In genomic region chr19:61224678-61225525, GRCm38 (mm10) we compare ENCODE assay signal across 9 mouse cellular contexts. TPM values are rescaled to one million over a fixed set of nuclear protein-coding genes. Genes with fewer than 3 reads are reported as not detected.
DNase-seq lines count a peak whose midpoint lies in the region; ATAC-seq and TF ChIP-seq lines count a peak whose summit lies in the region.
"Had no signal": no experiment of that assay in that cellular context is flagged by ENCODE, and none has a peak within 500 bp of the region (broad histone marks: within the 10 kb centered on the region; RNA-seq: fewer than 3 reads in every experiment).

No protein-coding gene starts in this region.

- H3K4me3 ChIP-seq in megakaryocyte, embryonic 14.5 days (replicated peaks) = peak overlapping the region; percentile 97
- H3K4me3 ChIP-seq in forebrain, embryonic 10.5 days = peak overlapping the region; percentile 61
- peak overlapping the region; percentile 66 for H3K4me3 ChIP-seq in kidney, embryonic 15.5 days (replicated peaks)
- 0 out of 2 replicates have a peak overlapping the region, but pooled peaks have one; percentile 51 for H3K4me3 ChIP-seq in lung, postnatal 0 days (ENCODE audit: low read depth, low read length)

- ATAC-seq in megakaryocyte, adult 5-6 weeks (ENCODE audit: poor library complexity, severe bottlenecking) = no peak
- peak; percentile 28 for ATAC-seq in kidney, embryonic 15.5 days (replicated peaks; ENCODE audit: low FRiP score)
- ATAC-seq in lung, postnatal 0 days = peak; percentile 8

- peaks cover 5% of the 10 kb centered on the region for H3K36me3 ChIP-seq in megakaryocyte, embryonic 14.5 days (replicated peaks; ENCODE audit: low read length)
- no peaks in the 10 kb centered on the region for H3K36me3 ChIP-seq in forebrain, embryonic 10.5 days (replicated peaks)
- no peaks in the 10 kb centered on the region for H3K36me3 ChIP-seq in kidney, embryonic 15.5 days
- no peaks in the 10 kb centered on the region for H3K36me3 ChIP-seq in lung, postnatal 0 days (ENCODE audit: insufficient read depth, low read length)

- peak; percentile 44 to 47 for DNase-seq in adrenal gland, adult (ENCODE audit: inconsistent age in 2 of 2, low spot score in 1 of 2)
- DNase-seq in adrenal gland, adult 18-20 months (ENCODE audit: low spot score in 2 of 2) = no peak
- peak; percentile 19 for DNase-seq in forebrain, embryonic 10.5 days (ENCODE audit: extremely low spot score, low spot score)
- peak; percentile 24 for DNase-seq in lung, postnatal 0 days (ENCODE audit: low spot score)
- peak; percentile 77 for DNase-seq in testis, postnatal 10 days (ENCODE audit: low spot score)

- H3K9ac ChIP-seq in kidney, embryonic 15.5 days = no peak overlapping the region
- no peak overlapping the region for H3K9ac ChIP-seq in lung, postnatal 0 days (replicated peaks; ENCODE audit: low read depth)

- peak overlapping the region; percentile 85 for H3K27ac ChIP-seq in forebrain, embryonic 10.5 days
- peak overlapping the region; percentile 97 for H3K27ac ChIP-seq in kidney, embryonic 15.5 days
- no peak overlapping the region for H3K27ac ChIP-seq in lung, postnatal 0 days (ENCODE audit: low read length)

- peaks cover 2% of the 10 kb centered on the region for H3K27me3 ChIP-seq in megakaryocyte, embryonic 14.5 days (replicated peaks)
- H3K27me3 ChIP-seq in forebrain, embryonic 10.5 days (ENCODE audit: poor library complexity, severe bottlenecking) = no peaks in the 10 kb centered on the region
- H3K27me3 ChIP-seq in kidney, embryonic 15.5 days = no peaks in the 10 kb centered on the region
- no peaks in the 10 kb centered on the region for H3K27me3 ChIP-seq in lung, postnatal 0 days (replicated peaks; ENCODE audit: insufficient read depth, low read length)

- no peak for TF ChIP-seq EP300 in lung, postnatal 0 days (IDR thresholded peaks at IDR 0.05)

- peaks cover 26% of the 10 kb centered on the region for H3K4me1 ChIP-seq in megakaryocyte, embryonic 14.5 days
- H3K4me1 ChIP-seq in forebrain, embryonic 10.5 days = peaks cover 29% of the 10 kb centered on the region
- H3K4me1 ChIP-seq in kidney, embryonic 15.5 days = peaks cover 18% of the 10 kb centered on the region
- no peaks in the 10 kb centered on the region for H3K4me1 ChIP-seq in lung, postnatal 0 days (ENCODE audit: insufficient read depth, low read depth, low read length)

- peak overlapping the region; percentile 78 for H3K4me2 ChIP-seq in kidney, embryonic 15.5 days
- H3K4me2 ChIP-seq in lung, postnatal 0 days (replicated peaks; ENCODE audit: low read depth, low read length) = peak overlapping the region; percentile 52

- H3K9me3 ChIP-seq in megakaryocyte, embryonic 14.5 days = peaks cover 26% of the 10 kb centered on the region
- peaks cover 32% of the 10 kb centered on the region for H3K9me3 ChIP-seq in forebrain, embryonic 10.5 days
- H3K9me3 ChIP-seq in kidney, embryonic 15.5 days (replicated peaks) = peaks cover 6% of the 10 kb centered on the region; the same call in 1 of the 2 replicates
- peaks cover 6% of the 10 kb centered on the region; the same call in 1 of the 2 replicates for H3K9me3 ChIP-seq in lung, postnatal 0 days (ENCODE audit: low read length)

- WGBS in forebrain, embryonic 10.5 days = 33% methylated on average over 53 of the region's 53 CpGs
- WGBS in kidney, embryonic 15.5 days = 35% methylated on average over 53 of the region's 53 CpGs
- 39% methylated on average over 44 of the region's 53 CpGs for WGBS in lung, postnatal 0 days

- no peak for TF ChIP-seq CTCF in lung, postnatal 0 days (IDR thresholded peaks at IDR 0.05)

RNA-seq across cellular contexts. Expression of gene Csf2ra, which starts 3.3 kb away (rescaled TPM):
- total RNA-seq in adrenal gland, adult 18-20 months (2021) = 10 to 100 TPM; 27.5 to 38.2 TPM
- 50.3 and 57.5 TPM in 2 replicates for polyA plus RNA-seq in megakaryocyte, embryonic 14.5 days (2012; ENCODE audit: insufficient read depth, low replicate concordance)
- 415 and 460 TPM in 2 replicates for total RNA-seq in megakaryocyte, adult 5-6 weeks (2015)
- total RNA-seq in megakaryocyte, adult 5-6 weeks (2017) = 114 and 125 TPM in 2 replicates
- 13.0 and 15.5 TPM in 2 replicates for polyA plus RNA-seq in forebrain, embryonic 10.5 days (2016; fragmentation: Nextera tagmentation; extraction: Ambion mirVana)
- 35.0 and 46.5 TPM in 2 replicates for polyA plus RNA-seq in kidney, embryonic 15.5 days (2015; fragmentation: Nextera tagmentation; extraction: Ambion mirVana)
- 18.8 and 21.8 TPM in 2 replicates for polyA plus RNA-seq in lung, postnatal 0 days (2015; fragmentation: Nextera tagmentation; extraction: Ambion mirVana)

RNA-seq across cellular contexts. Expression of gene Gm6020, which starts 41.2 kb away (rescaled TPM):
- total RNA-seq in adrenal gland, adult 18-20 months (2021) = not detected
- not detected in 2 replicates for polyA plus RNA-seq in megakaryocyte, embryonic 14.5 days (2012; ENCODE audit: insufficient read depth, low replicate concordance)
- not detected in 2 replicates for total RNA-seq in megakaryocyte, adult 5-6 weeks (2015)
- total RNA-seq in megakaryocyte, adult 5-6 weeks (2017) = not detected in 2 replicates
- not detected in 2 replicates for polyA plus RNA-seq in forebrain, embryonic 10.5 days (2016; fragmentation: Nextera tagmentation; extraction: Ambion mirVana)
- not detected in 2 replicates for polyA plus RNA-seq in kidney, embryonic 15.5 days (2015; fragmentation: Nextera tagmentation; extraction: Ambion mirVana)
- polyA plus RNA-seq in lung, postnatal 0 days (2015; fragmentation: Nextera tagmentation; extraction: Ambion mirVana) = not detected in 2 replicates
- total RNA-seq: heart, postnatal 10 days had no signal

RNA-seq across cellular contexts. Expression of gene Gm7102, which starts 48.8 kb away (rescaled TPM):
- total RNA-seq in adrenal gland, adult 18-20 months (2021) = not detected
- polyA plus RNA-seq in megakaryocyte, embryonic 14.5 days (2012; ENCODE audit: insufficient read depth, low replicate concordance) = 0.16 TPM in 1 of 2 replicates, not detected in the other
- 0.18 TPM in 1 of 2 replicates, not detected in the other for total RNA-seq in megakaryocyte, adult 5-6 weeks (2015)
- not detected in 2 replicates for total RNA-seq in megakaryocyte, adult 5-6 weeks (2017)
- polyA plus RNA-seq in forebrain, embryonic 10.5 days (2016; fragmentation: Nextera tagmentation; extraction: Ambion mirVana) = 0.11 and 0.19 TPM in 2 replicates
- 0.15 and 0.17 TPM in 2 replicates for polyA plus RNA-seq in kidney, embryonic 15.5 days (2015; fragmentation: Nextera tagmentation; extraction: Ambion mirVana)
- 0.08 and 0.10 TPM in 2 replicates for polyA plus RNA-seq in lung, postnatal 0 days (2015; fragmentation: Nextera tagmentation; extraction: Ambion mirVana)

Comparison
In these comparisons a context has a peak if more than half of its experiments do, and no peak if none do; other contexts are left out.
1. DNase-seq: peak in adrenal gland, adult (2 of 2), forebrain, embryonic 10.5 days (single experiment), lung, postnatal 0 days (single experiment) and testis, postnatal 10 days (single experiment); none in adrenal gland, adult 18-20 months (0 of 2).
2. Peak in every context shown above with its lines, with median percentiles within 50 percentile points of each other: H3K4me3 ChIP-seq.